Mouse (Mus musculus): ENCODE measurements around the gene Srcin1.
A peak's percentile ranks its signal among the peaks of the same experiment; 100 is the strongest.

Gene Srcin1

DNA sequence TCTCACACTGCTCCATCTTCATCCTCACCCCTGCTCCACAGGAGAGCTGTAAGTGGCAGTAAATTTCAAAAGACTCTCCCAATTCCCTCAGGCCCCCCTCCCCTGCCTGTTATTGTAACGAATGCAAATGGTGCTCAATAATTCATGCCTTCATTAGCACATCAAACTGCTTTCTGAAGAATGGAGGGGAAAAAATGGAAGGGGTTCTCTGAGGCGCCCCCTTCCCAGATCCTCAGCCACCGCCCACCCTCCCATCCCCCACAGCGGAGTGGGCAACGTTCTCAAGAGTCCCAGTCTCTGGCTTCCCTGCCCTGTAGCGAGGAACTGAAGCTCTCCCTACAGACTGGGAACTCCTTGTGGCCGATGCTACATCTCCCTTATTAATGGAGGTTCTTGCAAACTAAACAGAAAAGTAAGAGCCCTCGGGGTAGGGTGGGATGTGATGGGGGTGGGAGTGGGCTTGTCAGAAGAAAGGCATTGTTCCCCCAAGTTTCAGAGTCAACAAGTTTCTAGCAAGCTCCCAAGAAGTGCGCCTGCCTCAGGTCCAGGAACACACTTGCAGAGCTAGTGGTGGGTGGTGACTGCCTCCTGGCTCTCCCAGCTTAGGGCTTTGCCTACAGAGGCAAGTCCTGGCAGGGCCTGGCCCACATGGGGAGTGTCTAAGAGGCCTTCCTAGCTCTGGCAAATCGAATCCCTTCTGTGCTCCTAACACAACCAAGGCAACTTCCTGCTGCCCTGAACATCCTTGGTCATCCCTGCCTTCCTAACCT lies 3.3 kb upstream of the Srcin1 start:
- DNase-seq (ENCODE audit: low read depth, low spot score) = no peak

DNA sequence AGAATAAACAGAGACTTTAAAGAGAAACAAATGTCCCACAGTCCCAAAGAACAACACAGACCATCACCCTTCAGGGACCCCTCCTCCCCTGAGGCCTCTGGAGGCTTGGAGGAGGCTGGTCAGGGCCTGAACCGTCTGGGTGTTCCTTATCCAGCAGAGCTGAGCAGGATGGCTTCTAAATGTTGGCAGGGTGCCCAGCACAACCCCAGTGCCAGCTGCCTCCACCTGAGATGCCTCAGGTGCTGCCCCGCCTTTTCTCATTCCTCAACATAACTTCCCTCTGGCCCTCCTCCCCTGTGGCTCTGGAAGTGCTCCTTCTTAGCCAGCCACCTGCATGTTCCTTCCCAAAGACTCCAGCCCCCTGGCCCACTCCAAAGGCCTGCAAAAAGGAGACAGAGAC lies 2.3 kb upstream of the Srcin1 start:
- no peak for DNase-seq (ENCODE audit: low read depth, low spot score)

DNA sequence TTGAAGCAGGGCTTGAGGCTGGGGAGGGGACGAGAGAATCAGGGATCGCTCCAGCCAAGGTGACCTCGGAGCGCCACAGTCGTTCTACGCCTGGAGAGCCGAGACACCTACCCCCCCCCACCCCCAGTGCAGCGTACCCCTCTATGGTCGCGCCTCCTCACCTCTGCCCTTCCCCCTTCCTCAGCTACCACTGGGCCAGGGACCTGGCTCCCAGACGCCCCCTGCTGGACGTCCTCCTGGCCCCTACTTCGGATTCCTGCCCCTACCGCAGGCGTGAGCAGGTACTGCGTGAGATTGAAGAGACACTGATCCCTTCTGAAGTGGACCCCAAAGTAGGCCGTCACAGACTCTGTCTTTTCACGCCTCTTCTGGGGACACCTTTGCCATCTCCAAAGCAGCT lies 348 bp downstream of the Srcin1 start:
- DNase-seq (ENCODE audit: low read depth, low spot score) = peak; percentile 73

DNA sequence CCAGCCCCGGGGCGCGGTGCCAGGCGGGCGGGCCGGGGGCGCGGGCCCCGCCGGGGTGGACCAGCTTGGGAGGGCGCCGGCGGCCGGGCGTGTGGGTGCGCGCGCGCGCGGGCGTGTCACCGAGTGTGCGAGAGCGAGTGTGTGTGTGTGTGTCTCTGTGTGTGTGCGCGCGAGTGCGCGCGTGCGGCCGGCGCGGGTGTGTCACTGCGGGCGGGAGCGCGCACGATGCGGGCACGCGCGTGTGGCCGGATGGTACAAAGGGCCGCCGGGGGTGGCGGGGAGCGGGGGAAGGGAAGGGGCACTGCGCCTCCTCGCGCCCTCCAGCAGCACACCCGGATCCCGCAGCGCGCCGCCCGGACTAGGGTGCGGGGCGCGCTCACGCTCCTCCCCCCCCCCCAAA lies 911 bp downstream of the Srcin1 start:
- DNase-seq (ENCODE audit: low read depth, low spot score) = peak; percentile 57

DNA sequence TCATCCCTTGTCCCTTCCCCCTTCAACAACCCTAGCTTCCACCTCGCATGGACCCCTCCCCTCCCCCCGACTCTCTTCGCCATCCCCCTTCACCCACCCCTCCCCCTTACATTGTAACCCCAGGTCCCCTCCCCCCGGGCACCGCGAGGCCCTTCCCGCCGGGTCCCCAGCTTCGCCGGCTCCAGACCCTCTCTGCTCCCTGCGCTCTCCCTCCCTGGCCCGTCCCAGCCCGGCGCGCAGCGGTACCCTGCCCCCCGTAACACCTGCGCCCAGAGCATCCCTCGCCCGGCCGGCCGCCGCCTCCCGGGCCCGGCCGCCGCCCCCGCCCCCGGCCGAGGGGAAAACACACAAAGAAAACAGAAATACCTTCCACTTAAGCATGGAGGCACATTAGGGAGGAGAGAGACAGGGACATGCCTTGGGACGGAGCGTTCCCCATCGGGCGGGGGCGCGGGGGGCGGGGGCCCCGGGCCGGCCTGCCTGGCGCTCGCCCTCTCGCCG lies 1.4 kb downstream of the Srcin1 start:
- no peak for DNase-seq (ENCODE audit: low read depth, low spot score)

DNA sequence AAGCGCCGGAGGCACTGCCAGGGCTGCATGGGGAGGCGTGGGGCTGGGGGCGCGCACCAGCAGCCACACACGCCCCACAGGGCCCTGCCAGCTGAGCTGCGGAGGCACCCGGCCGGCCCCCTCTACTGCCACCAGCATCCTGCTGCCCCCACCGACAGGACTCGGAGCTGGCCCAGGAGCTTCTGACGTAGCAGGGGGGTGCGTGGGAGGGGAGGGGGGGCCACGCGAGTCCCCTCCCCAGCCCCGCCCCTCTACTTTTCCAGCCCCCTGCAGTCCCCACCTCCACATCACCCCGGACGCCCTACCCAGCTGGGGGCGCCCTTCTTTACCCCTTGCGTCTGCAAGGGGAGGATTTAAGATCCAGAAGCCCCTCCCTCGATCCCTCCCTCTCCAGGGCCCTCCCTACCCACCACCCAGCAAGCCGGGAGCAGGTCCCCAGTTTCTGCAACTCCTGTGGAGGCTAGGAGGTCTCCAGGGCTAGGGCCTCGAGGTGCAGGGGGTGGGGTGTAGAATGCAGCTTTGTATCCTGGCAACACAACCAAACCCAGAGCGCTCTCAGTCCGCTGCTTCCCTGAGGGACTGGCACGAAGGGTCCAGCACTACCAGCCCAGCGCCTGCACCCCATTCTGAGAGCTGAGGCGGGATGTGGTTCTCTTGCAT lies 2.0 kb downstream of the Srcin1 start:
- DNase-seq (ENCODE audit: low read depth, low spot score) = peak; percentile 49

DNA sequence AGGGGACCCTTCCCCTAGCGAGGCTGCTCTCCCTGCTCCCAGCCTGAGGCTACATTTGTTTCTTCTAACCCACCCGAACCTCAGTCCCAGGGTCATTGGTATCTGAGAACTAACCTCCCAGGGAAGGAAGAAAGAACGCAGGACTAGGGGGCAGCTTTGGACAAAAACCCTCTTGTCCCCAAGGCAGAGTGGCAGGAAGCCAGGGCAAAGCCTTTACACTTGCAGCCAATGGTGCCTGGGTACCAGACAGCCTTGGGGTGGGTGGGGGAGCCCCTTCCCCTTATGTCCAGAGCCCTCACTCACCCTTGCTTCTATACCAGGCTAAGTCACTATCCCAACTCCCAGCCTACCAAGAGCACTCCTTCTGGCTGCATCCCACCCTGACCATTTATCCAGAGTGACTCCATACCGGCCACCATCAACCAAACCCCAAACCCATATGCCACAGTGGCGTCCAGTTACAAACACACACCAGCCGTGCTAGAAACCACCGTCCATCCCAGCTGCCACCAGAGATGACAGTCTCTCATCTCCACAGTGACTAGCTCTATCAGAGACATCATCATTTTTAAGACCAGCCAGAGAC lies 3.0 kb downstream of the Srcin1 start:
- DNase-seq (ENCODE audit: low read depth, low spot score) = no peak

DNA sequence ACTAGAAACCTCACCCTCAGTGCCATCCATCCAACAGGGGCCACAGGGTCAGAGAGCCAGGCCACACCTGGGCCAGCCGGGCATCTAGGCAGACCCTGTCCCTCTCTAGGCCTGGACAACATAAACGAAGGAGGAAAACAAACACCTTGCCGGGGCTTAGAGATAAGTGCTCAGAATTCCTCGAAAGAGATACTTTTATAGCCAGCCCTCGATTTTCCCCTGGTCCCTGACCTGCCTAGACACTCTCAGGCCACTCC lies 4.0 kb downstream of the Srcin1 start:
- DNase-seq (ENCODE audit: low read depth, low spot score) = no peak

DNA sequence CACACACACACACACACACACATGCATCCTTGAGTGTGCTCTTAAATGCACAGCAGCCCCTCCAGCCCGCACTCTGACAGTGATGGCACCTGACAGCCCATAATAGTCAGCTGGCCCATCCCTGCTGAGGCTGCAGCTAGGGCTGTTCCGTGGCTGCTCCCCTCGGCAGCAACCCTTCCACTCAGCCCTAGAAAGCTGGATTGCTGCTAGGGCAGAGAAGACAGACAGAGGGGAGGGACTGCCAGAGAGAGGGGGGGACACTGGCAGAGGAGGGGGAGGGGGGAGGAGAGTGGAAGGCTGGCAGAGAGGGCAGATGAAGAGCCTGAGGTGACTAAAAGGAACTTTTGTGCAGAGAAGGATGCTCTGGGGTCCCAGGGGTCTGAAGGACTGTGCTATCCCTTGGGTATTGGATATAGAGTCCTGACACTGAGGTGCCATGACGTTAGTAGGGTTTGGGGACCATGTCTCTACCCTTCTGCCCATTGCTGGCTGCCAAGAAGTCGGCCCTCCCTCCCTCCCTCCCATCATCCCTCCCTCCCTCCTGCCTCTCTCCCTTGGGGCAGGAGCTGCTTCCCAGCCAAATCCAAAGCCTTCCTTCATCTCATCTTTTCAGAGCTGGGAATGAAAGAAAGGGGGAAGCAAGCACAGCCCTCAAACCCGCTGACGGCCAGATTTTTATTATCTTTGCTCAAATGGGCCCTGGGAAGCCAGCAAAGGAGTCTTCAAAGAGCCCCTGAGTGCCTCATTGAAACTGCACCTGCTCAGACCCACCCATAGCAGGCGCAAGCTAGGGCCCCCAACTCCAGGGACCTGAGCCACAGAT lies 4.5 kb downstream of the Srcin1 start:
- no peak for DNase-seq (ENCODE audit: low read depth, low spot score)

DNA sequence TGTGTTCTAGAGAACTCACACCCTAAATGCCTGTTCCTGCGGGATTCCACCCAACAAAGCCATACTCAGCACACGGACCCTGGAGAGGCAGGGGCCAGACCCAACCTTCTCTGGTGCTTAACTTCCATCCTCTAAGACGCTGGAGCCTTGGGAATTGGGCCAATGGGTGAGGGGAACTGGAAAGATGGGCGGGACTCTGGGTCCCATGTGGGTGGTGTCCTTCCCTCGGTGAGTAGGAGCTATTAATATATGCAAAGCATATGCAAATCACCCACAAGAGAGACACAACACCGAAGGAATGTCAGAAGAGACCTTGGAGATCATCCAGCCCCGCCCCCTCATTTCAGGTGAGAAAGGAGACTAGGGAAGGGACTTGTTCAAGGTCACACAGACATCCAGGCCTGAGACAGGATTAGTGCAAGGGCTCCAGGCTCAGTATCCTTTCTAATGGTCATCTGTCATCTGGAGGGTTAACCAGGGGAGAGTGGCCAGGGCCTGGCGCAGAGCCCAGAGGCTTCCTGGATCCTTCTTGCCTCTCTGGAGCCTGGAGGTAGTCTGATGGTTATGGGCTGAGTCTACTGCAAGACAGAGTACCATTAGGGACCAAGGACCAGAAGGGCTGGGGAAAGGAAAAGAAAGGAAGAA lies 5.4 kb downstream of the Srcin1 start:
- no peak for DNase-seq (ENCODE audit: low read depth, low spot score)

DNA sequence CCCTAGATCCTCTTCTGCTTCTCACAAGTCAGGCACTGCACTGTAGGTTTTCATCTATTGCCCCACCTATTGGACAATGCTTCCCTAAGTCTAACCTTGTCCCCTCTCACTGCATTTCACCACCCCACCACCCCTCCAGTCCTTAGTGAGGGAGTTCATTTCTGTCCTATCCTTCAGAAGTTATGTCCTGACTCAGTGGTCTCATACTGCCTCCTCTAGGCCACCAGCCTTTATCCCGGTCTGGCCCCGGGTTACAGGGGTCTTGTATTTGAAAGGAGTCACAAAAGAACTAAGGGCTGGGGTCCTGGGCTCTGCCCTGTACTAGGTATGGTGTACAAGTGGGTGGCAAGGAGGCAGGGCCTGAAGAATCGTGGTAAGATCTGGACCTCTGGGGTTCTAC lies 6.2 kb downstream of the Srcin1 start:
- no peak for DNase-seq (ENCODE audit: low read depth, low spot score)

DNA sequence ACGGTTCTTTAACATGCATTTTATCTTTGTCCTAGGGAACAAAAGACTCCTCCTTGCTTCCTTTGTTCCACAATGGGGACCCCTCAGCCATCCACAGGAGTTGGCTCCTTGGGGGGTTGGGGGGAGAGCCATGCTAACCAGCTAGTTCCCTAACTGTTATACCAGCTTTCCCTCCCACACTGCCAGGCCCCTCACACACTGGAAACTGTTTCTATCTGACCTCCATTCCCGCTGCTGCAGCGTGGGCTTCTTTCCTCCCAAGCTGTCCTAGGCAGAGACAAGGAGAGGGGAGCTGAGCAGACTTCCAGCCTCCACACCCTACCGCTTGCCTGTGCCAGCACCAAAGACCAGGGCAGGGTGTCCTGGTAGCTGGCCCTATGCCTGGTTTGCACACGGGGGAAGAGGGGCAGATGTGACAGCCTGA lies 6.7 kb downstream of the Srcin1 start:
- no peak for DNase-seq (ENCODE audit: low read depth, low spot score)

DNA sequence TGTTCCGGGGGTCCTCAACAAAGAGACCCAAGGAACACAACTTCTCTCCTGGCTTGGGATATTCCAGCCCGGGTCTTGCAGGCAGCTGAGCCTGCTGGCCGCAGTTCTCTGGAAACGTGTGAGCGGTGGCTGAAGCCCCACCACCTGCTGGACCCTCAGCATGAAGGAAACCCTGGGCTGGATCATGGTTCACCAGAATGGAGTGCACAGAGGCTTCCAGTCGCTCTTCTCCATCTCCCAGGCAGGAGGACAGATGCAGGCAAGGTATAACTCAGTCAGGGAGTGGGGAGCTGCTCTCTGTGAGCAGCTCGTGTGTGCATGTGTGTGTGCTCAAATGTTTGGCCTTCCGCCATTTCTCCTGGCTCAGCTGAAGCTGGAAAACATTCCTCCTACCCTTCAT lies 7.3 kb downstream of the Srcin1 start:
- DNase-seq (ENCODE audit: low read depth, low spot score) = no peak

DNA sequence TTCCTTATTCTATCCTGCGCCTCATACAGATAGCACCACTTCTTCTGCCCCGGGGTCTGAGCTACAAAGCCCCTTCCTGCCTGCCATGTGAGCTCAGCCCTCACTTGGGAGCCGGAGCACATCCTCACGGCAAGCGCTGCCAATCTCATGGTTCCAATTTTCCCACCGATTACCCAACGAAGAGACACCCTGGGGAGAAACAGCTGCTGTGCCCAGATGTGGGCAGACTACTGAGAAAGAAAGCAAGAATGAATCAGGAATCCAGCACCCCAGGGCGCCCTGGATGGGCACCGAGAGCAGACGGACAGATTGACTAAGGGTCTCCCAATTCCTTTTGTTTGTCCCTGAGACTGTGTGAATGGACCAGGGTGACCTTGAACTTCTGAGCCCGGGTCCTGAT lies 8.5 kb downstream of the Srcin1 start:
- no peak for DNase-seq (ENCODE audit: low read depth, low spot score)

DNA sequence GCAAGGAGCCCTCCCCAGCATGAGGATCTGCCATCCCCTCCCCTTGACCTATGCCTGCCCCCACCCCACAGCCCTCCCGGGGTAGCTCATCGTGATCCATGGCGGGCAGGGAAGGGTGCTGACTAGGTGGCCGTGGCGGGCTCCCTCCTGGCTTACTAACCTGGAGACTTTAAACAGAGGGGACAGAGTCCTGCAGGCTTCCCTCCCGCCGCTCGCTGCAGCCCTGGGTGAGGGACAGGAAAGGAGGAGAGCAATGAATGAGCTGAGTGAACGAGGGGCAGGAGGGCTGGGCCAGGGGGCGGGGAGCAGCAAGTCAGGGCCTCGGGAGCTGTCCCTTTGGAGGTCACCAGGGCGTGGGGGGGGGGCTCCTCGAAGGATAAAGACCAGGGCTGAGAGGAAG lies 9.4 kb downstream of the Srcin1 start:
- DNase-seq (ENCODE audit: low read depth, low spot score) = no peak

DNA sequence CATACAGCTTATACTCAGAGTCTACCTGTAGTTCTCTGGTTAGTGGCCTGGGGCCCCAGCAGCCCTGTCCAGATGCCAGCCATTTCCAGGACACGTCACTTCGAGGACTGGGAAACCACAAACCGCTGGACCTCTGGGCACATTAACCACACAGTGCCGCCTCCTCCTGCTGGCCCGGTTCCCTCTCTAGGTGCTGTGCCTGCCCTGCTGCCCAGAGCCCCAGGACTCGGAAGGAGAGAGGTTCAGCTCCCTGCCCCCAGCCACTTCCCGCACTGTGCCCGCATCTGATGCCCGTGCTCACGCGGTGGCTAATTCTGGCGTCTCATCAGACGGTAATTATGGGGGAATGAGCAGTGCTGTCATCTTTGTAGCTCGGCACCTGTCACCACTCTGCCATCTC lies 12.3 kb downstream of the Srcin1 start:
- DNase-seq (ENCODE audit: low read depth, low spot score) = no peak

DNA sequence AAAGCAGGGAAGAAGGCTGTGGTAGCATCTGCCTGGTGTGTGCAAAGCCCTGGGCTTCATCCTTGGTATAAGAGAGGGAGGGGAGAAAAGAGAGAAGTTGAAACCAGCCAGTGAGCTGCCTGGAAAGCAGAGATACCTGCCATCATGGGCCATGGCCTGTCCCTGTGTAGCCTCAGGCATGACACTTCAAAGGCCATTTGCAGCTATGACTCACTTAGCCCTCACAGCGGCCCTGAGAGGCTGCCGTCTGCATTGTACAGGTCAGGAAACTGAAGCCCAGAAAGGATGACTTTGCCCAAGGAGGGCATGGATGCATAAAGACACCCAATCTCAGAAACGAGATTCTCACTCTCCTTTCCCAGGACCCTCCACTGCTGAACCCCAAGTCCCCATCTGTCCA lies 13.4 kb downstream of the Srcin1 start:
- DNase-seq (ENCODE audit: low read depth, low spot score) = no peak

DNA sequence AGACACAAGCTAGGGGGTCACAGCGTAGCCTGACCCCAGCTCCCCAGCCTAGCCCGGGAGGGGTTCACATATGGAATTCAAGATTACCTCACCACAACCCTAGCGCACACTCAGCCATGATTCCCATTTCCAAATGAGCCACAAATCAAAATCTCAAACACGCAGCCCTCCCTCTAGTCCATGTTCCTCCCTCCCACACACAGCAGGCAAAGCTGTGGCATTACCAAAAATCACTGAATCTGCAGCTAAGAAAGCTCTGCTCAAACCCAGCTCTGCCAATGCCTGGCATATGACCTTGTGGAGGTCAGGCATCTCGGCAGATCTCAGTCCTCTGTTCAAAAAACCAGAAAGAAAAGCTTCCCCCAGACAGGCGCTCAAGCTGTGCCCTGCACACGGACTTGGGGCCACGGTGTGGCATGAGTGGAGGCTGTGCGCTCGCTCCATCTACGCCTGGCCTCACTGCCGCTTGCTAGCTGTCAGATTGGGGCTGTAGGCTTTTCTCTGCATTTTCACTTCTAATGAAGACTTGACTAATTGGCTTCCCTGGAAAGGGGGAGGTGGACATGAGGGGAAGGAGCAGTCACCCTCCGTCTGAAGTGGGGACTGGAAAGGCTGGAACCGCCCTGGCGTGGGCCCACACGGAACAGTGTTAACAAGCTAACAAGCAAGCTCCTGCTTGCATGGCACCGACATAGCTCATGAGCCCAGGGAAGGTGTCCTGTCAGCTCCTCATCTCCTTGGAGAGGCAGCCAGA lies 15.6 kb downstream of the Srcin1 start:
- no peak for DNase-seq (ENCODE audit: low read depth, low spot score)

DNA sequence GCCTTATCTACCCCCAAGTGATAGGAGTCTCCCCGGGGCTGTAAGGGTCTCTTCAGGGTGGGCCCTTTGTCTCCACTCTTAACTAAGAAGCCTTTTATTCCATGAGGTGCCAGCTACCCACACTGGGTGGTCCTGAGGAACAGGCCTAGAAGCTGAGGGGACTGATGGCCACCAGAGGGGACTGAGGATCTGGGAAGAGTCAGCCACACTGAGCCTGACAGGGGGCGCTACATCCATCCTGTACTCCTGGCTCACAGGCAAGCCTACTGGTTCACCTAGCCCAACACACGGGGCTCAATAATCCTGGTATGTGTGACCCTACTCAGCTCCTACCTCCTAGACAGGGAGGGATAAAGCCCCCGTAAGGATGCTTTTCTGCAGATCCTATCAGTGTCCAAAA lies 16.4 kb downstream of the Srcin1 start:
- DNase-seq (ENCODE audit: low read depth, low spot score) = no peak

DNA sequence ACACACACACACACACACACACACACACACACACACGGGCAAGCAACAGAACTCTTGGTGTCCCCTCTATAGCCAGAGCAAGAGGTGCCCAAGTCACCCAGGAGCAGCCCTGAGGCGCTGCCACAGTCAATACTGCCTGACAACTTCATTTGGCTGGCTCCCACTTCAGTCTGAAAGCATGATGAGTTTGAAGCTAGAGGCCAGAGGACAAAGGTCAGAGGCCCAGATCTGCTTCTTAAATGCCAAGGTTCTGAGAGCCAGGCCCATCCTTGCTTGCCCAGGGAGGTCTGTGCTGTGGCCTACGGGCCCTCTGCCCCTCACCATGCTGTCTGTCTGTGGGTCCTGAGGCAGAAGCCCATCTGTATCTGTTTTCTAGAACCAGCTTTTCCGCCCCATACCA lies 18.1 kb downstream of the Srcin1 start:
- no peak for DNase-seq (ENCODE audit: low read depth, low spot score)
